Mouse (Mus musculus) kidney, postnatal 4 days (tissue): ENCODE measurements at regions not wholly inside any gene's neighbourhood (a gene's known extent, or its start where the extent isn't known, plus 50 kb on each side); places are given as distances from the start of the nearest gene placed in this dataset.
A peak's percentile ranks its signal among the peaks of the same experiment; 100 is the strongest.

ENCODE experiments used
- DNase-seq, 2 experiments: peaks; one replicate each; pipeline ENCODE4 v3.0.0; 2021; ENCODE audit warnings: mixed read lengths in 2 of 2

GRCm38 (mm10) chr14:24081911-24082558 is 67.7 kb upstream of the Kcnma1 start:
- peak; percentile 80 to 85 for DNase-seq

- DNase-seq: peak; percentile 6 to 20
These were observed 54.4 kb upstream of the Kcnma1 start for GRCm38 (mm10) chr14:24068693-24069092.

- peak; percentile 85 to 86 for DNase-seq
These were observed 53.4 kb upstream of the Kcnma1 start for GRCm38 (mm10) chr14:24067657-24068056.

DNA sequence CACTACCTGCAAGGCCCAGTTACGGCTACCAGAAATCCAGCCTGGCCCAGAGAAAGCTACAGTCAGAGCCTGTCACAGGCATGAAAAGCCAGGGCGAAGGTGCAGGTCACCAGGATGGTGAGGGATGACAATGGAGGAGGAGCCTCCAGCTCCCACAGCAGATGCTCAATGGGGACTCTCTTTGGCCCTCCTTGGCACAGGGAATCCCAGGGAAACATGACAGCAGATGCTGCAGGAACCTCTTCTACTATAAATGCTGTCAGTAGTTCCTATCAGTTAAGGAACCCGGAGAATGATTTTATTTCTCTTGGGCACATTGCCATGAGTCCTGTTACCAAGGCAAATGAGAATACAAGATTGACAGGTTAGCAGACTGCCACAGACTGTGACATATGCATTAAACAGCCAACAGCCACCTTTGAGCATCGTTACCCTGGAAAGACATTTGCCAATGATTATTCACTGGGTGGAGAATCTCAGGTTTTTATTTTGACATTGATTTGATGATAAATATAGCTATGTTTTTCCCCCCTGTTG is 51.0 kb upstream of the Kcnma1 start:
- DNase-seq: no peak
